Mouse (Mus musculus) macrophage (primary cell): ENCODE results near the gene Enox1. TPM values are rescaled to one million over a fixed set of nuclear protein-coding genes. Genes with fewer than 3 reads are reported as not detected.

Experiments used
- H3K27ac ChIP-seq: fragments of 350-480 bp; formaldehyde crosslinking; 2 replicates; pipeline ENCODE4 v1.9.0; 2021
- H3K36me3 ChIP-seq: fragments of 350-480 bp; formaldehyde crosslinking; 2 replicates; pipeline ENCODE4 v1.9.0; 2021; ENCODE audit errors: inconsistent target
- H3K4me3 ChIP-seq: fragments of 350-480 bp; formaldehyde crosslinking; 2 replicates; pipeline ENCODE4 v1.9.0; 2021; ENCODE audit errors: inconsistent target
- H3K79me2 ChIP-seq: fragments of 350-480 bp; formaldehyde crosslinking; 2 replicates; pipeline ENCODE4 v1.9.0; 2021; ENCODE audit errors: inconsistent target
- WGBS: methylation state at CpG from one replicate; pipeline ENCODE4 v1.1.7; 2026; ENCODE audit warnings: inconsistent platforms; ENCODE audit not compliant: missing documents; 5-methylcytosine and 5-hydroxymethylcytosine counted together
- polyA plus RNA-seq: library from polyadenylated mRNA; stranded (reverse); fragments of 250-400 nt; gene quantifications from 3 replicates; pipeline ENCODE4 v1.2.4, GENCODE M21; 2018; ENCODE audit warnings: inconsistent platforms

The Enox1 gene
- polyA plus RNA-seq, 1 experiment from 2014 or later, result not detected

DNA sequence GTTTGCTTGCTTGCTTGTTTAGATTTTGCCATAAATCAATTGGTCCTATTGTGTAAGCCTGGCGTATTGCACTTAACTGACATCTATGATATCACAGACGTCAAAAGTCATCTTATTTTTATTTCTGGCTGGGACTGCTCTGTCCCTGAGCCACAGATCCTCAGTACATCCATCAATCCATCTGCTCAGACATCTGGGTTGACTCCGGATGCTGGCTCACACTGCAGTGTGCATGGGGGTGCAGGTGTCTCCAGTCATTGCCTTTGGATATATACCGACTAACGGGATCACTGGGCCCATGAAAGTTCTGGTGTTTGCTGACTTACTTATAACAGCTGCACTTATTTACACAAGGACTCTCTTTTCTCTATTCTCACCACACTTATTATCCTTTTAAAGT, 419.8 kb downstream of the Enox1 start:
- WGBS, result 95% methylated on average over 5 of the region's 5 CpGs
- Histone ChIP-seq H3K36me3 (no peaks in the 10 kb centered on the region), H3K79me2 (no peaks in the 10 kb centered on the region)

DNA sequence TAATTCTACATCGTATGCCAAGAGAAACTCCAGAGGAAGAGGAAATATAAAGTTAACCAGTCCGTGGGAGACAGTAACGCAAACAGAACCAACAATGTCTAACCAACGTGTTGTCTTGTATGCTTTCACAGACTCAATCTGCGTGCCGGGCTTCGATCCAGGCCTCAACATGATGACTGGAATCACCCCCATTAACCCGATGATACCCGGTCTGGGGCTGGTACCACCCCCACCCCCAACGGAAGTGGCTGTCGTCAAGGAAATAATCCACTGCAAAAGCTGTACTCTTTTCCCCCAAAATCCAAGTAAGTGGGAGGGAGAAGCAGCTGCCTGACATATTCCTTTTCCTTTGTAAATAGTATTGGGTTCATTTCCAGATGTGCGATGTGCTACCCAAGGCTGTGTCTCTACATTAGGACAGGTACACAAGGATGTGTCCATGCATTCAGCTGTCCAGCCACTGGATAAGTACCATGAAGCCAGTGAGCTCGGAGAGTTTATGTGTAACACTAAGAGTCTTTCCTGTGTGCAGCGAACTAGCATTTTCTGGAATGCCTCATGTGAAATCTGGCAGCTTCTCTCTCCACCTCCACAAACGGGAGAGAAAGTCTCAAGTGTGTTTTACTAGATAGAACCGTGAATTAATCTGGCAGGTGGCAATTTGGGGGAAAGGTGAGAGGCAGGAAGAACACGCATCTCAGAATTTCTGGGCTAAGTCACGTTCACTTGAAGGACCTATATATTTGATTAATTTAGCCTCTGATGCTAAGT, 421.1 kb downstream of the Enox1 start:
- H3K4me3 ChIP-seq, result no peak overlapping the region
- H3K27ac ChIP-seq, result no peak overlapping the region
- H3K36me3 ChIP-seq, result no peaks in the 10 kb centered on the region
- 85% methylated on average over 17 of the region's 18 CpGs for WGBS
- H3K79me2 ChIP-seq, result no peaks in the 10 kb centered on the region

More for the DNA sequence above, 419.8 kb downstream of the Enox1 start:
- no peak overlapping the region for H3K27ac ChIP-seq
- no peak overlapping the region for H3K4me3 ChIP-seq

DNA sequence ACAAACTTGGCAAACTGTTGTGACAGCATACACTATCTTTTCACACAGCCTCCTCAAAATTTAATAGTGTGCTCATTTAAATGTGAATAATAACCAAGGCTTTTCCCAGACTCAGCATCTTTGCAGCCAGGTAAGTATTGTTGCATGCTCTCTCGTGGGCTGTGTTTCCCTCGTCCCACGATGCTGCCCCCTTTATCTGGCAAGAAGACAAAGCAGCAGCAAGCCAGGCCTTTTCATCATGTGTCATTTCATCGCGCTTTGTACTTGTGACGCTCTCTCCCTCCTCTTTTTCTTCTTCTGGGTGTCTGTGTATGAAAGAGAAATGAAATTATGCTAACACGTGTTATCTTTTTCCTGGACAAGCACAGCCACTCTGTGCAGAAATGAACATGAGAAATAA, 421.8 kb downstream of the Enox1 start:
- no peaks in the 10 kb centered on the region for H3K36me3 ChIP-seq
- no peak overlapping the region for H3K27ac ChIP-seq
- no peaks in the 10 kb centered on the region for H3K79me2 ChIP-seq
- WGBS, result 86% methylated on average over 7 of the region's 7 CpGs
- no peak overlapping the region for H3K4me3 ChIP-seq

DNA sequence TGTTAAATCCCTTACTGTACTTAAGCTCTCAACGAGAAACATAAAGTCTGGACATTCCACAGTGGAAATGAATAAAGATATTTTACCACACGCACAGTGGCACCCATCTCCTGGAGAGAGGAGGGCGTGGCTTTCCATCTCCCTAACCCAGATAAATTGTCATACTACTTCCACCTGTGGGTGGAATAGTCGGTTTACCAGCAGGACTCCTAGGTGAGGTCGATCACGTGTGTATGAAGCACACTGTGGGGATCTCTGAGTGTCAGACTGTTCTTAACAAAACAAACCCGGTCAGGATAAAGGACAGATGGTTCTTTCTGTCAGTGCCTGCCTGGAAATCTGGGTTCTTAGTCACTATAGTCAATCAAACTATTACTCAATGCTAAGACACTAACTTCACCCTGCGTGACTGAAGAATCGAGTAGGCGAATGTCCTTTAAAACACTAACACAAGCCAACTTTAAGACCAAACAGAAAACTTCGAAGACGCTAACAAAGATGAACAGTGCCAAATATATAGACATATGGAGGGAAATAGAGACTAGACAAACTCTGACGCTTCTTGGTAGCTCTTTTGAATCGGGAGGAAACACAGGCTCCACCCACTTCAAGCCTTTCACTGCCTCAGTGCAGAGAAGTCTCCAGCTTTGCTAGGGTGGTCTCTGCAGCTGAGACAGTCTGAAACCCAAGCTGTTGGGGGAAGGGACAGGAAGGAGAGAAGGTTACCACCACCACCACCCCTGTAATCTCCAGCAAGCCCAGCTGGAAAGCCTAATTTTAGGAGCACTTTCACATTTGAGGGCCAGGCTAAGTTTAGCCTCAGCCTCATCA, 423.8 kb downstream of the Enox1 start:
- no peaks in the 10 kb centered on the region for H3K79me2 ChIP-seq
- H3K36me3 ChIP-seq, result no peaks in the 10 kb centered on the region
- H3K4me3 ChIP-seq, result no peak overlapping the region
- WGBS, result 75% methylated on average over 14 of the region's 14 CpGs
- H3K27ac ChIP-seq, result no peak overlapping the region

DNA sequence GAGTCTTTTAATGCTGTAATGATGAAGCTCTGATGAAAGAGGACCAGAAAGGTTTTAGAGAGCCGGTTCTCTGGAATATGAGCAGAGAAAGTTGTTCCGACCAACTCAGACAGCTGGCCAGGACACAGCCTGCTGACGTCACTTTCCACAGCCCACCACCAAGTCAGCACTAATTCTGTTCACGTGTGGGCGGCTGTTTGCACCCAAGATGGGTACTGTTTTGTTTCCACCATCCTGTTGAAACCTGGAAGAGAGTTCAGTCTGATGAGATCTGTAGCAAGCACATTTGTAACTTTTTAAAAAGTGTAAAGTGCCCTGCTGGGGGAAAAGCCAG, 424.3 kb downstream of the Enox1 start:
- H3K79me2 ChIP-seq, result no peaks in the 10 kb centered on the region
- no peak overlapping the region for H3K27ac ChIP-seq
- H3K4me3 ChIP-seq, result no peak overlapping the region
- WGBS, result 76% methylated on average over 5 of the region's 5 CpGs
- H3K36me3 ChIP-seq, result no peaks in the 10 kb centered on the region

DNA sequence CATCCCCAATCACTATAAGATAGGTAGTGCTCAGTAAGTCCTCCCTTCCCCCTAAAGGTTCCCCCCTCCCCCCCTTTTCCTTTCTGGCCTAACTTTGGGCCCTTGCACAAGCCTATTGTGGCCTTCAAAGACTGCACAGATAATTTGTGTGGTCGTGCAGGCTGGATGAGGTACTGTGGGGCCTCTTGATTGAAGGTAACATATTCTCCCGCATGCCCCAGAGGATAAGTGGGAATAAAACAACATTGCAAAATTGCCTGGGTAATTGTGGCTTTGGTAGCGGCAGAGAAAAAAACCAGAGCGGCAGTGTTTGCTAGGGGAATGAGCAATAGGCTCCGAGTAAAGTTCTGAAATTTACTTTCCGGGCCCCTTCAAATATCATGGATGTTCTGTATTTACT, 425.1 kb downstream of the Enox1 start:
- Histone ChIP-seq H3K79me2 (no peaks in the 10 kb centered on the region), H3K4me3 (no peak overlapping the region), H3K36me3 (no peaks in the 10 kb centered on the region), H3K27ac (no peak overlapping the region)
- WGBS, result 88% methylated on average over 6 of the region's 6 CpGs

DNA sequence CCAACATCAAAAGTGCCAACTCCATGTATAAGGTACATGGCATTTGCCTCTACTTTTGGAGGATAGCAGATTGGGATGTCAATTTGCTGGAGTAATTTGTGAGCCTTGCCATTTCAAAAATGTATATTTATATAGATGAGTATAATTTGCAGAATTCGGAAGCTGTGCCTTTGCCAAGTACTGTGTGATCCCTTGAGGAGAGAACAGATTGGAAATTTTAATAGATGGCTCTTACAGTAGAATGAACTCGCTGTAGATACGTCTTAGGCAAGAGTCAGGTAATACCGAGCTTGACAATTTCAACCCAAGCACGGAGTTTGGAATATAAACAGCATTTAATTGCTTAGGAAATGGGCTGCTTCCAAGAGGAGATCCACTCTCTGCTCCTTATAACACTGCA, 427.9 kb downstream of the Enox1 start:
- WGBS, result 93% methylated on average over 5 of the region's 5 CpGs
- H3K27ac ChIP-seq, result no peak overlapping the region
- no peaks in the 10 kb centered on the region for H3K79me2 ChIP-seq
- no peaks in the 10 kb centered on the region for H3K36me3 ChIP-seq
- no peak overlapping the region for H3K4me3 ChIP-seq

DNA sequence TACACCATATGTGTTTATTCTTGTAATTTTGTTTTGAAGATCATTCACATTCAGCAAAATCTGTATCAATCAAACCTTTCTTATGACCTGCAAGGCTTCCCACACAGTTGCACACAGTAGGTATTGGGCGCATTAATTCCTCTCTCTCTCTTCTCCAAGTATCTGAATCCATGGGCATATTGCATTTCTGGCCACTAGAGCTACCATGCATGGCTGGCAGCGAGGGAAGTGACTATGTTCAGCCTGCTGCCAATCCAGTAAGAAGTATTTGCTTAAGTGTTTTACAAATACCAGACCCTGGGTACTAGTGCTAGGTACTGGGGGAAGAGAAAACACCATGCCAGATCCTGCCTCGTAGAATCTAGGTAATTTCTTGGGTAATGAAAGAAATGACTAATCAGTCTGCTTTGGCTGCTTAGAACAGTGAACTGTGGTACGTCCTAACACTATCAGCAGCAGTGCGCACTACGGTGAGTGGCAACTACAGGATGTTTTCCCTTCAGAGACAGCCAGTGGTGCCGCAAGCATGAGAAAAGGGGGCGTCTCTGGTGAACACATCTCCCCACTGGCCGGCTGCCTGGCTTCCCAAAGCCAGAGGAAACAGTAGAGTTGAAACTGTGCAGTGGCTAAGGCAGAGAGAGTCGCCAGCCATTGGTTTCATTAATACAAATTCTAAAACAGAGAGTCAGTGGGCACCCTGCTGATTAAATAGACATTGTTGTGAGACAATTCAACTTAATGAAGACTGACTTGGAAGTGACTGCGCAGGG, 428.7 kb downstream of the Enox1 start:
- H3K4me3 ChIP-seq, result no peak overlapping the region
- no peaks in the 10 kb centered on the region for H3K79me2 ChIP-seq
- H3K36me3 ChIP-seq, result no peaks in the 10 kb centered on the region
- WGBS, result 91% methylated on average over 11 of the region's 11 CpGs
- H3K27ac ChIP-seq, result no peak overlapping the region

DNA sequence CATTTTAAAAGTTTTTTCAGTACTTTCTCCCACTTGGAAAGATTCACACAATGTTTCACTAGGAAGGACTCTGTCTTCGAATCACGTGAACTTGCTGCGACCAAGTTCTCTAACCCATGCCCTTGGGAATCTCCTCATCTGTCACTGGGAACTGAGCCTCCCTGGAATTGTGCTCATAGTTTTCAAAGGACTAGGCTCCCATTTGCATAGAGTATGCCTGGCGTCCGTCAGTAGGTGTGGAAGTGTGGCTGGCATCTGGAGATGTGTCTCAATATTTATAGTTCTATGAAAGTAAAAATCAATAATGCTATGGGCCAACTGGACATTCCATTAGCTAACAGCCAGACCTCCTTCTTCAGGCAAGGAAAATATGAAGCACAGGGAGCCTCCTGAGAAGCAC, 429.5 kb downstream of the Enox1 start:
- Histone ChIP-seq H3K79me2 (no peaks in the 10 kb centered on the region), H3K36me3 (no peaks in the 10 kb centered on the region), H3K4me3 (no peak overlapping the region), H3K27ac (no peak overlapping the region)
- WGBS, result 99% methylated on average over 5 of the region's 5 CpGs

DNA sequence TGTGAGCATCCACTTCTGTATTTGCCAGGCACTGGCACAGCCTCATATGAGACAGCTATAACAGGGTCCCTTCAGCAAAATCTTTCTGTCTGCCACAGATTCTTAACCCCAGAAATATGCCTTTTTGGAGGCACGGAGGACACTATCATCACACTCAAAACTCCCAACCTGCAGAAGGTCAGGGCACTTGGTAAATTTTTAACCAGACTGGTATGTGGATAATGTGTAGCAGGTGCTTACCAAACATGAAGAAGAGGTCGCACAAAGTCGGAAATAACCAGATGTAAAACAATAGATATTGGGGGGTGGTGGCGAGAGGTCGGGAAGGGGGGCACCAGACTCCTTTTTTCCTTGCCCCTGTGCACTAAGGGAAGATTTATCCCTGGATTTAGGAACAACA, 430.6 kb downstream of the Enox1 start:
- Histone ChIP-seq H3K4me3 (no peak overlapping the region), H3K79me2 (no peaks in the 10 kb centered on the region), H3K36me3 (no peaks in the 10 kb centered on the region), H3K27ac (no peak overlapping the region)
- WGBS, result 84% methylated on average over 4 of the region's 5 CpGs

DNA sequence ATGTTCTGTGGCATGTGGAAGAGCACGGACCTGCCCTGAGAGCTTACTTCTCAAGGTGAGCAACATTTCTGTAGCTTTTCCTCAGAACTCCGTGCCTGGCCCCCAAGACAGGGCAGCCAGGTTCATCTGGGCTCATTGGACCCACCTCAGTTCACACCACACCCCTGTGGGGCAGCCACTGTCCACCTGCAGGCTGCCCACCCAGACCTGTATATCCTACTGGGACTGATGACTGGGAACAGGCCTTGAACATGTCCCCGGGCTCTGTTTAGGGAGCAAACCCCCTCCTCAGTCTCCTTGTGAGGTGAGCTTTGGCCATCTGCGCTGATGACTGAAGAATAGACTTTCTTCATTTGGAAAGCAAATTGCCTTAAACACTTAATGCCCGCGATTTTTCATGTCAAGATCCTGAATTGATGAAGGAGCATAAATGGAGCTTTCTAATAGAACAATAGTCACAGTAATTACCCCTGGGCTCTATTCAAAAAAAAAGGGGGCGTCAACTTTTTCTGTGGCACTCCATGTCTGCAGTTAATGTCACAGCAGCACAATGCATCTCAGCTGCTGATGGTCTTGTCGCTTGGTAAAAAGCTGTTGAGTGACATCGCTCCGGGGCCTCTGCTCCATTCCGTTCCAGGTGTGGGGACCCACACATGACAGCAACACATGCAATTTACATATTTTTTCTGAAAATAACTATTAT, 436.7 kb downstream of the Enox1 start:
- 92% methylated on average over 11 of the region's 11 CpGs for WGBS
- no peaks in the 10 kb centered on the region for H3K79me2 ChIP-seq
- no peak overlapping the region for H3K27ac ChIP-seq
- H3K36me3 ChIP-seq, result no peaks in the 10 kb centered on the region
- H3K4me3 ChIP-seq, result no peak overlapping the region

DNA sequence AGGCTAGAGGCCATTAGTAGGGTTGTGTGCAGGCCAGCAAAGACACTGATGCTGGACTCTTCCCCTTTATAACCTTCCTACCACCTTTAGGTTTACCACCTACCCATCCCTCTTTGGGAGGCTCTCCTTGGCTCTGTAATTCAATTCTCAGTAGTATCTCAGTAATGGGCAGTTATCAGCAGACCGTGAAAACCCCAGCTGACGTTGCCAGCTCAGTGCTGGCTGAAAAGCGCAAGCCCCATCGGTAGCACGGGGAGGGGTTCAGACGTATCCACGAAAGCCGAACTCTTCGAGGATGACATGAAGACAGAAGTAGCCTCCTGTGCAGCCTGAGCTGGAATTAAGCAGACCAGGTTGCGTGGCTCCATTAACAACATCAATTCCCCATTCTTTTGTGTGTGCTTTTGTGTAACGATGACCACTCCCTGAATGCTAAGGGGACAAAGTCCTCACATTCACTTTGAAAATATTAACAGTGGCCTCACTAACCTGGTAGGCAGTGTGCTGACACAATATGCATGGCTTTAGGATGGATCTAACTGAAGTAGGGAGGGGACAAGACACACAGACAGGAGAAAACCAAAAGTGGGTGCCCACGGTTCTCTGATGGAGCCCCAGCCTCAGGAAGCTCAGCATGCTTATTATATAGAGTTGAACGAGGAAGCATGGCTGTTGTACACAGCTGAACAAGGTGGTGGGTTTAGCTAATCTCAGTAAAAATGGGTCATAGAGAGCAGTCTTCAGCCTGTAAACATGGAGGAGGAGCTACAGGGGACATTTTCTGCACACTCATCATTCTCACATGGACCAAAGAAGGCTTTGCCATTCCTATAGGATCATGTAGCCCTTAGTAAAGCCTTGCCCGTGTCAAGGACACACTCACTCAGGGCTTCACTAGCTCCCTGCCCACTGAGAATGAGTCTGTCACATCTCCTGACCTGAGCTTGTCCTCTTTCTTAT, 439.9 kb downstream of the Enox1 start:
- WGBS, result 89% methylated on average over 14 of the region's 14 CpGs
- H3K36me3 ChIP-seq, result no peaks in the 10 kb centered on the region
- no peak overlapping the region for H3K27ac ChIP-seq
- H3K79me2 ChIP-seq, result no peaks in the 10 kb centered on the region
- H3K4me3 ChIP-seq, result no peak overlapping the region

DNA sequence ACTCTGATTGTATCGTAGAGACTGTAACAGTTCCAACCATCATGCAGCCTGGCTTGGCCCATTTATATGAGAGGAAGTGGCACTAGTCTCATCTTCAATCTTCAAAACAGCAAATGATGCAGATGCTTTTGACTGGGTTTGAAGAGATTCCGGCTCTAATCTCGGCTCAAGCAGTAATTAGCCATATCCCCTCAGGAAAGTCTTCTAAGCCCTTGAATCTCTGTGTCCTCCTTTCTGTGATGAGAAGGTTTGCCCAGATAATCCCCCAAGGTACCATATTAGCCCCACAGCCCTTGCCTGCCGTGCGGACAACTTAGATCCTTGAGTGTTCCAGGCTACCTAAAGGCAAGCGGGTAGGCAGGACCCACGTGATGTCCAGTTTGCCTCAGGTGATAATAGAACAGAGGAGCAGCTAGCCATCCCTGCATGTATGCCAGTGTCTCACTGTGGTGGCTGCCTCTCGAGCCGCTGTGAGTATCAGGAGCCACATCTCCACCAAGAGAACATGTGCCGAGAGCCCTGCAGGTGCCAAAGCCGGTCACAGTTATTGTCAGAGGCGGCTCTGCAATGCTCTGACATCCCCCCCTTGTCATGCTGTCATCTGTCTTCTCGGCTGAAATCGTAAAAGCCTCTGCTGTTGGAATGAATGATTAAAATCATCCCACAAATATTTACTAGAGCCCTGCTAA, 442.6 kb downstream of the Enox1 start:
- no peaks in the 10 kb centered on the region for H3K79me2 ChIP-seq
- WGBS, result 93% methylated on average over 14 of the region's 14 CpGs
- H3K27ac ChIP-seq, result no peak overlapping the region
- no peak overlapping the region for H3K4me3 ChIP-seq
- no peaks in the 10 kb centered on the region for H3K36me3 ChIP-seq
